Mouse (Mus musculus): ENCODE results near the gene Ttll8. TPM values are rescaled to one million over a fixed set of nuclear protein-coding genes. Genes with fewer than 3 reads are reported as not detected.

The Ttll8 gene
- polyA plus RNA-seq, 1 experiment: not detected

DNA sequence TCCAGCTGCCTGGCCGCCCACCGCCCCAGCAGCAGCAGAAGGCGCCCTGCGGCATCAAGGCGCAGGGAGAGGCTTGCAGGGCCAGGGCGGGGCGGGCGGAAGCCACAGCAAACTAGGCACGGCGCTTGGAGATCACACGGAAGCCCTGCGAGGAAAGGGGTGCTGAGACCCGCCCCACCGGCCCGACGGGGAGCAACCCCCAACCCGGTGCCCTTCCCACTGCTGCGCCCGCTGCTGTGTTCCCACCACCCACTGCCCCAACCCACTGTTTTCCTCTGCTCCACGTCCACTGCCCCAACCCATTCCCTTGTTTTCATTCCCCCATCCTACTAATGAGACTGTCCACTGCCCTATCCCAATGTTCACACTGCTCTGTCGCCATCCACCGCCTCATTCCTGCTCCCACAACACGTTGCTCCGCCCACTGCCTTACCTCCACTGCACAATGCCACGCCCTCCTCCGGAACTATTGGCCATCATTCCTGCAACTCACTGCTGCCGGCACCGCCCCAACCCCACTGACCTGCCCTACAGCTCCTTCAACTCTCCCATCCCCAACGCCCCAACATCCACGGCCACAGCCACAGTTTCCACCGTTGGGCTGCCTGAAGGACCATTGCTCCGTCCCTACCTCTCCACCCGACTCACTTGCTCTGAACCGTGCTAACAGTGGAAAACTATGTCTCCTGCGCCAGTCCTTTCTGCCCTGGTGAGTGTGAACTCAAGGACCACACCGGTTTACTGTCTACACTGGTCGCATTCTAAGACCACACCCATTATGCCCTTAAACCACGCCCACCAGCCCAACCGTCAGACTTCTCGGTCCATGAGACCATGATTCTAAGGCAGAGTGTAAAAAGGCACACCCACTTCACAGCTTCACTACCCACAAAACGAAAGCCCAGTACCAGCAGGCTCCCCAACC lies 63.2 kb downstream of the Ttll8 start:
- Histone ChIP-seq H3K27ac (ENCODE audit: insufficient read depth, low read length) (no peak overlapping the region), H3K4me3 (ENCODE audit: insufficient read depth, low read length) (peak overlapping the region; percentile 41), H3K4me1 (ENCODE audit: control insufficient read depth, insufficient read depth, low read length) (no peaks in the 10 kb centered on the region)
- TF ChIP-seq CTCF (IDR thresholded peaks at IDR 0.05; ENCODE audit: borderline replicate concordance, insufficient read depth, low read length) (no peak), POLR2A (IDR thresholded peaks at IDR 0.05; ENCODE audit: low read depth, low read length) (peak; percentile 85)

DNA sequence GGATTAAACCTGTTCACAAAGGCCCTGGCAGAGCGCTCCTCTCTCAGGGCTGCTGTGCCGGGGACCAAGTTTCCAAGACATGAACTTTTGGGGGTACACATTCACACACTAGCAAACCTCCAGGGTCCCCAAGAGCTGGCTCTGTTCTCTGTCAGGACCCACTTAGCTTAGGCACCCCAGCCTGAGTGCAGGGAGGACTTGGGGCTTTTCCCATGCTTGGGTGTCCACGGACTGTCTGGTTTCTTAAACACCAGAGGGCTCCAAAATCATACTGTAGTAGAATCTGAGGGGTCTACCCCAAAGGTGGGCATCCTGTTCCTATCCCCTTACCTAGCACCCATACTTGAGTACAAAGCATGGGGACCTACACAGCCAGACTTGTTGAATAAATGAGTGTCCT lies 64.2 kb downstream of the Ttll8 start:
- Histone ChIP-seq H3K27ac (ENCODE audit: insufficient read depth, low read length) (no peak overlapping the region), H3K4me1 (ENCODE audit: control insufficient read depth, insufficient read depth, low read length) (no peaks in the 10 kb centered on the region), H3K4me3 (ENCODE audit: insufficient read depth, low read length) (no peak overlapping the region)
- no peak for TF ChIP-seq CTCF (IDR thresholded peaks at IDR 0.05; ENCODE audit: borderline replicate concordance, insufficient read depth, low read length)
- no peak for TF ChIP-seq POLR2A (IDR thresholded peaks at IDR 0.05; ENCODE audit: low read depth, low read length)

DNA sequence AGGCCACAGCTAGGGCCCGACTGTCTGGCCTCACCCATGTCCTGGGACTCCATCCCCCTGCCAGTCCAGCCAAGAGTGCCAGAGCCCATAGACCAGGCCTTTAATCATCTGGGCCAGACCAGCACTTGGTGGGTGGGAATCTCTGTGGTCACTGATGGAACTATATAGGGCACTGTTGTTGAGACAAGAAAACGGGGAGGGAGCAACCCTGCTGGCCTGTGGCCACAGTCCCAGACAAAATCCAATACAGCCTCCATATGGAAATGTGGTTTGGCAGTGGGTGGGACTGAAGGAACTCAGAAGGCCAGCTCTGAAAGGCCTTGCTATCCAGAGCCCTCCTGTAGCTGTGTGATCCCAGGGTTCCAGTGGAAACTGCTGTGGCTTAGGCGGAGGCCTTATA lies 65.2 kb downstream of the Ttll8 start:
- TF ChIP-seq CTCF (IDR thresholded peaks at IDR 0.05; ENCODE audit: borderline replicate concordance, insufficient read depth, low read length) (no peak), POLR2A (IDR thresholded peaks at IDR 0.05; ENCODE audit: low read depth, low read length) (no peak)
- H3K4me3 ChIP-seq (ENCODE audit: insufficient read depth, low read length): no peak overlapping the region
- H3K27ac ChIP-seq (ENCODE audit: insufficient read depth, low read length): no peak overlapping the region
- no peaks in the 10 kb centered on the region for H3K4me1 ChIP-seq (ENCODE audit: control insufficient read depth, insufficient read depth, low read length)

DNA sequence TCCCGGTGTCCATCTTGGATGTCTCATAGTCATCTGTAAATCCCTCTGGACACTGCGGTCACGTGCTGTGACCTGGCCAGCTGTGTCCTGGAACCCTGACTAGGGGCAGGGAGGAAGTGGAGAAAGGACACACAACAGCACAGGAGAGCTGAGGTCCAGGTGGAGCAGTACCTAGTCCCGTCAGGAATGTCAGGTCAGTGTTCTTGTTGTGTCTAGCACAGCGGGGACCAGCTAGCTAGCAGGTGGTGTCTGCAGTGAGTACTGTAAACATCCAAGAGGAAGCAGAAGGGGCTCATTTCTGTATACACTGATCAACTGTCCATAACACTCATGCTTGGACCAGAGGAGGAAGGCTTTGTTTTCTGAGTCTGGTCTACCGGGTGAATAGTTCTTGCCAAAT lies 68.8 kb downstream of the Ttll8 start:
- TF ChIP-seq CTCF (IDR thresholded peaks at IDR 0.05; ENCODE audit: borderline replicate concordance, insufficient read depth, low read length): no peak
- TF ChIP-seq POLR2A (IDR thresholded peaks at IDR 0.05; ENCODE audit: low read depth, low read length): no peak
- Histone ChIP-seq H3K4me3 (ENCODE audit: insufficient read depth, low read length) (no peak overlapping the region), H3K4me1 (ENCODE audit: control insufficient read depth, insufficient read depth, low read length) (no peaks in the 10 kb centered on the region), H3K27ac (ENCODE audit: insufficient read depth, low read length) (no peak overlapping the region)

DNA sequence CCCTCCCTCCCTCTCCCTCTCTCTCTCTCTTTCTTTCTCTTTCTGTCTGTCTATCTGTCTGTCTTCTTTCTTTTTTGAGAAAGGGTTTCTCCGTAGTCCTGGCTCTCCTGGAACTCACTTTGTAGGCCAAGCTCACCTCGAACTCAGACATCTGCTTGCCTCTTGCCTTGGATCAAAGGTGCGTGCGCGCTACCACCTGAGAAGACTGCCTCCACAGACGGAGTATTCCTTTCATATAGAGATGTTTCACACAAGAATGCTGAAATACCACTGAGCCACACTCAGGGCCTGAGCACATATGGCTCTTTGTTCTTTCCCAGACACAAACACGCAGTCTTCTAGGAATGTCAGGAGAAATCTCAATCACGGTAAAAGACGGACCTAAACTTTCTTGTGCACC lies 70.9 kb downstream of the Ttll8 start:
- Histone ChIP-seq H3K27ac (ENCODE audit: insufficient read depth, low read length) (no peak overlapping the region), H3K4me3 (ENCODE audit: insufficient read depth, low read length) (no peak overlapping the region), H3K4me1 (ENCODE audit: control insufficient read depth, insufficient read depth, low read length) (no peaks in the 10 kb centered on the region)
- TF ChIP-seq CTCF (IDR thresholded peaks at IDR 0.05; ENCODE audit: borderline replicate concordance, insufficient read depth, low read length): no peak

DNA sequence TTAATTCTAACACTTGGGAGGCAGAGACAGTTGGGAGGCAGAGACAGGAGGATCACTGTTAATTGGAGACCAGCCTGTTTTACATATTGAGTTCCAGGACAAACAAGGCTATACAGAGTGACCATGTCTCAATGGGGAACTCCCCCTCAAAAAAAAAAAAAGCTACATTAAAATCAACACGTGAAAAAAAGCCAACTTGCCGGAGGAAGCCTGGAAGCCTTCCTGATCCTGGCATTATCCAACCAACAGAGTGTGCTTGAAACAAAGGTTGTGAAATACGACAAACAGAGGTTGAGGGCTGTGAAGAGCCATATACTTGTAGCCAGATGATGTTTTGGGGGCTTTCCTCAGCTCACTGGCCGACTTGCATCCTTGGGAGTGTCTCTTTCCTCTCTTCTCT lies 71.4 kb downstream of the Ttll8 start:
- Histone ChIP-seq H3K4me3 (ENCODE audit: insufficient read depth, low read length) (no peak overlapping the region), H3K27ac (ENCODE audit: insufficient read depth, low read length) (no peak overlapping the region), H3K4me1 (ENCODE audit: control insufficient read depth, insufficient read depth, low read length) (no peaks in the 10 kb centered on the region)
- TF ChIP-seq CTCF (IDR thresholded peaks at IDR 0.05; ENCODE audit: borderline replicate concordance, insufficient read depth, low read length) (no peak), POLR2A (IDR thresholded peaks at IDR 0.05; ENCODE audit: low read depth, low read length) (no peak)

DNA sequence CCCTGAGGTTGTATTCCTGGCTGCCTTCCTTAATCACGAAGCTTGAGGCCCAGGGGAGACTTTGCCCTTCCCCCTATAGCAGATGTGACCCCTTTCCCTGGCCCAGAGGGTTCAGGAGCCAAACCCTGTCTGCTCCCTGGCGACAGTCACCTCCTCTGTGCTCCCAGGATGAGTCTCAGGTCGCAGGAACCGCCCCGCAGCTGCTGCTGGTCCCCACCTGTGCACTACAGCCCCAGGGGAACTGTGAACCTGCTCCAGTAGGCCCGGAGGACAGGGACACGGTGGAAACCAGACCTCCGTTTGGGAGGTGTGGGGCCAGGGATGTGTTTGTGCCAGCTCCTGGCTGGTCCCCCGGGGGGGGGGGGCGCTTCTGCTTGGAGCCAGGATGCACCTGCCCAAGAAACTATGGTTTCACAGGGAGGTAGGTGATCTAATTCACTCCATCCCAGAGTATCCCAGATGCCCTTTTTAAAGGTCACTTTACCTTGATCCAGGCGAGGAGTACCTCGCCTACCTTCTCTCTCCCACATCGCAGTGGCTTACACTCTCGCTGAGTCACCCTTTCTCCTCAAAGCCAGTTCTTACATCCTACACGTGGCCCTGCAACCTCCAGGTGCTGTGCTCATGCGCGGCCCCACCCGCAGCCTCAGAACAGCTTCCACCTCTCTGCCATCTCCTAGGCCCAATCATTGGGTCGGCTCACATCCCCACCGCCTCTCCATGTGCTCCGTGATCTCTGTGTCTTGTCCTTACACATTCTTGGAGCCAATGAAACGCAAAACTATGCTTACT lies 72.8 kb downstream of the Ttll8 start:
- H3K4me1 ChIP-seq (ENCODE audit: control insufficient read depth, insufficient read depth, low read length): no peaks in the 10 kb centered on the region
- H3K4me3 ChIP-seq (ENCODE audit: insufficient read depth, low read length): no peak overlapping the region
- no peak overlapping the region for H3K27ac ChIP-seq (ENCODE audit: insufficient read depth, low read length)
- TF ChIP-seq POLR2A (IDR thresholded peaks at IDR 0.05; ENCODE audit: low read depth, low read length) (no peak), CTCF (IDR thresholded peaks at IDR 0.05; ENCODE audit: borderline replicate concordance, insufficient read depth, low read length) (no peak)

DNA sequence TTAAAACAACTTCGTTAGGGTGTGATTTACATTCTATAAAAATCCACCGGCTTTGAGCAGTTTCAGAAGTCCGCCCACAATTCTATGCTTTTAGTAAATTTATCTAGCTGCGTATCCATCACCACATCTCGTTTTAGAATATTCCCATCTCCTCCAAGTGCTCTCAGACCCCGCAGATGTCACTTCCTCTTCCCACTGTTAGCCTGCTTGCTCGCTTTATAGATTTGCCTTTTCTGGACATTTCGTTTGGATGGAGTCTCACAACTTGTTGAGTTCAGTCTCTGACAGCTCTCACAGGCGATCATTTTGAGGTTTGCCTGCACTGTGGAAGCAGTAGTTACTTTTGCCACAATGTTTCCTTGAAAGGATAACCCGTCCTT lies 77.2 kb downstream of the Ttll8 start:
- Histone ChIP-seq H3K4me3 (ENCODE audit: insufficient read depth, low read length) (no peak overlapping the region), H3K4me1 (ENCODE audit: control insufficient read depth, insufficient read depth, low read length) (no peaks in the 10 kb centered on the region), H3K27ac (ENCODE audit: insufficient read depth, low read length) (no peak overlapping the region)
- TF ChIP-seq POLR2A (IDR thresholded peaks at IDR 0.05; ENCODE audit: low read depth, low read length) (no peak), CTCF (IDR thresholded peaks at IDR 0.05; ENCODE audit: borderline replicate concordance, insufficient read depth, low read length) (no peak)

DNA sequence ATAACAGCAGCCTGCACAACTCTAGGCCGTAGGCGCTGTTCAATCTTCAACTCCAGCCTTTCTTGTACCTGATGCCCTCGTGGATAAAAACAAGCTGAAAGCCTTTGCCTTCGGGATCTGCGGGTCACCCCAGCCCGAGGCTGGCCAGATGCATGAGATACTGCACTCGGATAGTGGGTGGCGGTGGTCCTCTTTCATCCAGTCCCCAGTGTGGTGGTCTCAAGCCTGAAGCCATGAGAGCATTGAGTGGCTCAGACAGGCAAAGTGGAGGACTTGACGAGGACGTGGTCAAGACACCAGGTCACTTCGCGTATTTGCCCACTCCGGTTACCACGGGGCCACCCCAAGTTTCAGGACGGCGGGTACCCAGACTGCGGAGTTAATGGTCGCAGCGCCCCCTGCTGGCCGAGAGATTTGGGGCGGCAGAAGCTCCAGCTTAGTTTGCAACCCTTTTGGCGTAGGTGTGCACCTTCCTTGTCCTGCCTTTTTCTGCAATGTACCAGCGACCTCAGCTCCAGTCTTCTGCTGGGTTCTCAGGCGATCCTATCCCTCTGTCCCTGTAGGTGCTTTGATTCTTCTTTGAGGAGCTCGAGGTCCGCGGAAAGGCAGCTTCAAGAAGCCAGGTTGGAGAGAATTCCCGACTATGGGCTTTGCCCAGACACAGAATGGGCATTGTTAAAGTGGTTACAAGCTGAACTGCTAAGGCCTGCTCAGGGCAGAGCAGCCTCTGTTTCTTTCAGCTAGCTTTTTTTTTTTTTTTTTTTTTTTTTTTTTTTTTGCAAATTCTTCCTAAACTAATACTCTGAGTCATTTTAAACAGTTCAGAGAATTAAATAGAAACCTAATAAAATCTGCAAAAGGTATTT lies 77.8 kb downstream of the Ttll8 start:
- H3K27ac ChIP-seq (ENCODE audit: insufficient read depth, low read length): no peak overlapping the region
- TF ChIP-seq POLR2A (IDR thresholded peaks at IDR 0.05; ENCODE audit: low read depth, low read length) (no peak), CTCF (IDR thresholded peaks at IDR 0.05; ENCODE audit: borderline replicate concordance, insufficient read depth, low read length) (peak; percentile 65)
- no peak overlapping the region for H3K4me3 ChIP-seq (ENCODE audit: insufficient read depth, low read length)
- no peaks in the 10 kb centered on the region for H3K4me1 ChIP-seq (ENCODE audit: control insufficient read depth, insufficient read depth, low read length)
